9 mouse cellular contexts compared by ENCODE assay signal in the genomic region with DNA sequence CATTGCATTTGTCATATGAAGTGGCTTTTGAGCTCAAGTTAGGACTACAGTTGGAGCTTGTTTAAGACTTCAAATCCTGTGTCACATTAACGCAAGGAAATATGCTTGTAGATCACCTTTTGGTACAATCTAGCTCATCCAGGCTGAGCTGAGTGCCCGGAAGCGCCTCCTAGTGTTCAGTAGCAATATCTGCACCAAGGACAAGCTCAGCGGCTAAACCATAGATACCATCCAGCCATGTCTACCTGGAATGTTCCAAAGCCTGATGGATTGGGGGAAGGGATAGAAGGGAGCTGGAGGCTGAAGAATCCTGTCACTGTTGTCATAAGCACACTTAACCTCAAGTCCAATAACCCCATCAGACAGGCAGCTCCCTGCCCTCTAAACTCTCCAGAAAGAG.
A peak's percentile ranks its signal among the peaks of the same experiment; 100 is the strongest.
DNase-seq lines count a peak whose midpoint lies in the region; ATAC-seq and TF ChIP-seq lines count a peak whose summit lies in the region.
"Had no signal": no experiment of that assay in that cellular context is flagged by ENCODE, and none has a peak within 500 bp of the region (broad histone marks: within the 10 kb centered on the region; RNA-seq: fewer than 3 reads in every experiment).

No protein-coding gene starts in this region.

- no peaks in the 10 kb centered on the region for H3K9me3 ChIP-seq in ES-E14 (ENCODE audit: control insufficient read depth, insufficient read depth, low read depth, low read length)
- H3K9me3 ChIP-seq: heart, embryonic 13.5 days had no signal

- peak; percentile 20 to 40 for DNase-seq in adrenal gland, postnatal 36 days
- no peak for DNase-seq in adrenal gland, adult 8-10 months
- DNase-seq in left cerebral cortex, adult 18-20 months (ENCODE audit: low spot score in 2 of 2), result peak; percentile 20 to 38
- DNase-seq in left cerebral cortex, postnatal 10 days (ENCODE audit: extremely low spot score in 1 of 2, low spot score in 2 of 2), result no peak
- DNase-seq in ES-E14 (ENCODE audit: low read depth, low spot score), result peak; percentile 37
- DNase-seq in kidney, postnatal 10 days, result peak; percentile 47
- no peak for DNase-seq in gastrocnemius, postnatal 25 days

- no peaks in the 10 kb centered on the region for H3K36me3 ChIP-seq in ES-E14 (ENCODE audit: control insufficient read depth, insufficient read depth, low read length, poor library complexity, severe bottlenecking)
- H3K36me3 ChIP-seq: heart, embryonic 13.5 days had no signal

- H3K9ac ChIP-seq in ES-E14 (ENCODE audit: insufficient read depth, low read depth, low read length, poor library complexity, severe bottlenecking), result no peak overlapping the region
- H3K9ac ChIP-seq: heart, embryonic 13.5 days had no signal

- no peak for ATAC-seq in inflammation-experienced regulatory T-cells, adult 6 months

- in situ Hi-C loops in ES-E14 (cut with MboI; ENCODE audit: low sequenced_read_pairs in 2 of 2, unreplicated experiment in 2 of 2), result loop anchor here in 1 of 2 experiments (25.0 kb wide), 1 partner anchor 484 kb away; no protein-coding TSS in a partner anchor

- H3K27ac ChIP-seq in ES-E14 (ENCODE audit: insufficient read depth, low read depth, low read length, poor library complexity, severe bottlenecking), result no peak overlapping the region
- H3K27ac ChIP-seq: heart, embryonic 13.5 days had no signal

- intact Hi-C loops in left cerebral cortex, postnatal 10 days (cut with DNase I), result loop anchor here (10.0 kb wide), 1 partner anchor 961 kb away; no protein-coding TSS in a partner anchor

- H3K4me3 ChIP-seq in ES-E14 (ENCODE audit: insufficient read depth in 1 of 2, low read depth in 1 of 2, low read length in 2 of 2, poor library complexity in 1 of 2, severe bottlenecking in 1 of 2), result no peak overlapping the region
- H3K4me3 ChIP-seq: heart, embryonic 13.5 days had no signal

- no peaks in the 10 kb centered on the region for H3K4me1 ChIP-seq in ES-E14 (ENCODE audit: control insufficient read depth in 2 of 2, insufficient read depth in 2 of 2, low read length in 2 of 2, poor library complexity in 1 of 2)
- H3K4me1 ChIP-seq: heart, embryonic 13.5 days had no signal

TF ChIP-seq in ES-E14, 5 proteins besides CTCF, POLR2A, EP300 and RAD21:
- TF ChIP-seq ZC3H11A (IDR thresholded peaks at IDR 0.05; ENCODE audit: borderline replicate concordance, low read depth, low read length) (peak; percentile 71), HCFC1 (IDR thresholded peaks at IDR 0.05; ENCODE audit: borderline replicate concordance, insufficient read depth, low read length) (no peak), MAFK (IDR thresholded peaks at IDR 0.05; ENCODE audit: insufficient read depth, low read depth, low read length) (no peak), ZNF384 (IDR thresholded peaks at IDR 0.05; ENCODE audit: low read depth, low read length) (peak; percentile 71), CHD2 (IDR thresholded peaks at IDR 0.05; ENCODE audit: low read depth, low read length) (no peak)
TF ChIP-seq in ES-E14: peak in this region for 2.

Comparison
In these comparisons a context has a peak if more than half of its experiments do, and no peak if none do; other contexts are left out.
1. DNase-seq: peak in adrenal gland, postnatal 36 days (2 of 2), left cerebral cortex, adult 18-20 months (2 of 2), ES-E14 (single experiment) and kidney, postnatal 10 days (single experiment); none in adrenal gland, adult 8-10 months (single experiment), left cerebral cortex, postnatal 10 days (0 of 2) and gastrocnemius, postnatal 25 days (single experiment).